Mouse (Mus musculus) bone marrow macrophage, adult 2 months (primary cell): ENCODE data around the gene Tmx1.

ENCODE experiments used
- CTCF ChIP-seq: IDR thresholded peaks from 2 replicates; pipeline ENCODE4 v1.5.1; 2012; ENCODE audit warnings: low read depth, mild to moderate bottlenecking, low read length, moderate library complexity
- POLR2A ChIP-seq: IDR thresholded peaks from 2 replicates; pipeline ENCODE4 v1.6.1; 2012; ENCODE audit warnings: mild to moderate bottlenecking, low read depth, low read length, borderline replicate concordance

- no peak for TF ChIP-seq CTCF
- no peak for TF ChIP-seq POLR2A
Measured at GRCm38 (mm10) chr12:70505971-70506370, 53.1 kb downstream of the Tmx1 start.
